In genomic region chr1:97999465-97999864, GRCm38 (mm10) we compare ENCODE assay signal across 17 mouse cellular contexts.
A peak's percentile ranks its signal among the peaks of the same experiment; 100 is the strongest.
DNase-seq lines count a peak whose midpoint lies in the region; ATAC-seq and TF ChIP-seq lines count a peak whose summit lies in the region.
"Had no signal": no experiment of that assay in that cellular context is flagged by ENCODE, and none has a peak within 500 bp of the region (broad histone marks: within the 10 kb centered on the region; RNA-seq: fewer than 3 reads in every experiment).

No protein-coding gene starts in this region.

- no peak overlapping the region for H3K9ac ChIP-seq in lung, embryonic 16.5 days (ENCODE audit: low read length)
- no peak overlapping the region for H3K9ac ChIP-seq in lung, postnatal 0 days (replicated peaks; ENCODE audit: low read depth)

- no peaks in the 10 kb centered on the region for H3K27me3 ChIP-seq in lung, embryonic 16.5 days (ENCODE audit: control insufficient read depth, insufficient read depth, low read depth, low read length)
- H3K27me3 ChIP-seq in lung, postnatal 0 days (replicated peaks; ENCODE audit: insufficient read depth, low read length): no peaks in the 10 kb centered on the region
- H3K27me3 ChIP-seq: CH12.LX, Patski had no signal

- H3K36me3 ChIP-seq in lung, embryonic 16.5 days (ENCODE audit: control insufficient read depth, insufficient read depth, low read length): no peaks in the 10 kb centered on the region
- no peaks in the 10 kb centered on the region for H3K36me3 ChIP-seq in lung, postnatal 0 days (ENCODE audit: insufficient read depth, low read length)
- H3K36me3 ChIP-seq: G1E had no signal

- no peak overlapping the region for H3K4me2 ChIP-seq in lung, embryonic 16.5 days (ENCODE audit: low read depth, low read length)
- H3K4me2 ChIP-seq in lung, postnatal 0 days (replicated peaks; ENCODE audit: low read depth, low read length): no peak overlapping the region

- 0 out of 2 replicates have a peak, but pooled peaks have one; percentile 8 for TF ChIP-seq EP300 in lung, postnatal 0 days (IDR thresholded peaks at IDR 0.05)

- WGBS in lung, embryonic 16.5 days: 46% methylated on average over 2 of the region's 2 CpGs
- 57% methylated on average over 2 of the region's 2 CpGs for WGBS in lung, postnatal 0 days
- WGBS in lung, adult 2 months: 84% methylated on average over 2 of the region's 2 CpGs

- peaks cover 20% of the 10 kb centered on the region for H3K4me1 ChIP-seq in lung, embryonic 16.5 days (replicated peaks; ENCODE audit: control insufficient read depth, insufficient read depth, low read length)
- H3K4me1 ChIP-seq in lung, postnatal 0 days (ENCODE audit: insufficient read depth, low read depth, low read length): no peaks in the 10 kb centered on the region
- no peaks in the 10 kb centered on the region; the same call in none of the 2 replicates for H3K4me1 ChIP-seq in lung, adult 2 months (ENCODE audit: control insufficient read depth, insufficient read depth, low read length)

- ATAC-seq in lung, embryonic 16.5 days (ENCODE audit: low read depth): no peak
- ATAC-seq in lung, postnatal 0 days: peak; percentile 75
- ATAC-seq: activated CD4-positive, CD25-positive, alpha-beta regulatory T cell, adult 4 months; CD4-positive, CD25-positive, alpha-beta regulatory T cell, adult 4 months; Patski had no signal

- DNase-seq in lung, postnatal 4 days: no peak
- peak; percentile 77 for DNase-seq in lung, postnatal 0 days (ENCODE audit: low spot score)
- DNase-seq in lung, postnatal 10 days: no peak
- DNase-seq in lung, postnatal 25 days (ENCODE audit: low spot score): peak; percentile 29
- no peak for DNase-seq in lung, postnatal 14 days
- peak; percentile 24 for DNase-seq in lung, postnatal 36 days
- no peak for DNase-seq in lung, adult 2 months
- DNase-seq: adrenal gland, adult 8-10 months; B cell, adult 2 months; cerebellum, adult 11 months; cerebellum, adult 11-12 months had no signal

- H3K9me3 ChIP-seq in lung, embryonic 16.5 days (ENCODE audit: control insufficient read depth, low read length): no peaks in the 10 kb centered on the region
- no peaks in the 10 kb centered on the region for H3K9me3 ChIP-seq in lung, postnatal 0 days (ENCODE audit: low read length)

- H3K27ac ChIP-seq in lung, embryonic 16.5 days (ENCODE audit: low read length): 0 out of 2 replicates have a peak overlapping the region, but pooled peaks have one; percentile 13
- no peak overlapping the region for H3K27ac ChIP-seq in lung, postnatal 0 days (ENCODE audit: low read length)

- H3K4me3 ChIP-seq in lung, embryonic 16.5 days (ENCODE audit: low read length): no peak overlapping the region
- no peak overlapping the region for H3K4me3 ChIP-seq in lung, postnatal 0 days (ENCODE audit: low read depth, low read length)
- no peak overlapping the region for H3K4me3 ChIP-seq in lung, adult 2 months (replicated peaks; ENCODE audit: extremely low read depth, low read depth, low read length)

- TF ChIP-seq CTCF in lung, postnatal 0 days (IDR thresholded peaks at IDR 0.05): no peak
- no peak for TF ChIP-seq CTCF in lung, adult 2 months (IDR thresholded peaks at IDR 0.05; ENCODE audit: insufficient read depth, low read length)

- no peak for TF ChIP-seq POLR2A in lung, adult 2 months (IDR thresholded peaks at IDR 0.05; ENCODE audit: borderline replicate concordance, extremely low read depth, low read depth, low read length)

Comparison
In these comparisons a context has a peak if more than half of its experiments do, and no peak if none do; other contexts are left out.
1. DNase-seq: peak in lung, postnatal 0 days (single experiment), lung, postnatal 25 days (single experiment) and lung, postnatal 36 days (single experiment); none in lung, postnatal 4 days (0 of 2), lung, postnatal 10 days (single experiment), lung, postnatal 14 days (single experiment) and lung, adult 2 months (single experiment).